Mouse (Mus musculus) myocyte (in vitro differentiated cells): ENCODE measurements around the gene Dgkq. TPM values are rescaled to one million over a fixed set of nuclear protein-coding genes. Genes with fewer than 3 reads are reported as not detected.

Experiments
- H3K27me3 ChIP-seq: one replicate; pipeline ENCODE4 v1.6.1; 2011; ENCODE audit not compliant: control insufficient read depth, insufficient read depth, insufficient read length
- H3K36me3 ChIP-seq: one replicate; pipeline ENCODE4 v1.6.1; 2011; ENCODE audit not compliant: control insufficient read depth, insufficient read depth
- H3K4me2 ChIP-seq: one replicate; pipeline ENCODE4 v1.6.1; 2011; ENCODE audit warnings: low read depth, control low read depth
- H3K4me3 ChIP-seq: one replicate; pipeline ENCODE4 v1.5.1; 2011; ENCODE audit warnings: mild to moderate bottlenecking, control low read depth, moderate library complexity
- H3K79me2 ChIP-seq: one replicate; pipeline ENCODE4 v1.6.1; 2011; ENCODE audit not compliant: control insufficient read depth, insufficient read depth
- H3ac ChIP-seq: one replicate; pipeline ENCODE4 v1.6.1; 2011; ENCODE audit not compliant: control insufficient read depth, insufficient read length
- CEBPB ChIP-seq: IDR thresholded peaks from 2 replicates; pipeline ENCODE4 v1.6.1; 2011; ENCODE audit warnings: mild to moderate bottlenecking, moderate library complexity; ENCODE audit not compliant: poor library complexity, insufficient read depth, severe bottlenecking
- E2F4 ChIP-seq: IDR thresholded peaks from one replicate; pipeline ENCODE4 v1.6.1; 2011; ENCODE audit warnings: mild to moderate bottlenecking, control low read depth, moderate library complexity; ENCODE audit not compliant: insufficient read depth
- MAX ChIP-seq: IDR thresholded peaks from one replicate; pipeline ENCODE4 v1.6.1; 2011; ENCODE audit warnings: low read depth, mild to moderate bottlenecking, control low read depth
- MYOD1 ChIP-seq, 3 experiments: IDR thresholded peaks; one replicate each; pipeline ENCODE4 v1.6.1; 2011; ENCODE audit warnings: control low read depth in 2 of 3, low read depth in 2 of 3, mild to moderate bottlenecking in 2 of 3, moderate library complexity in 1 of 3; ENCODE audit not compliant: insufficient read length in 2 of 3, control insufficient read depth in 1 of 3
- MYOG ChIP-seq, 3 experiments: IDR thresholded peaks; one replicate each; pipeline ENCODE4 v1.6.1; 2011; ENCODE audit warnings: control low read depth in 2 of 3, low read depth in 2 of 3, mild to moderate bottlenecking in 2 of 3; ENCODE audit not compliant: insufficient read length in 2 of 3, control insufficient read depth in 1 of 3, insufficient read depth in 1 of 3
- POLR2A ChIP-seq: IDR thresholded peaks from one replicate; pipeline ENCODE4 v1.6.1; 2011; ENCODE audit warnings: low read depth, mild to moderate bottlenecking, control low read depth, moderate library complexity; ENCODE audit not compliant: insufficient read length
- POLR2AphosphoS2 ChIP-seq: IDR thresholded peaks from one replicate; pipeline ENCODE4 v1.6.1; 2011; ENCODE audit warnings: low read depth, control low read depth; ENCODE audit not compliant: insufficient read length
- REST ChIP-seq: IDR thresholded peaks from one replicate; pipeline ENCODE4 v1.6.1; 2011; ENCODE audit warnings: mild to moderate bottlenecking, control low read depth, moderate library complexity; ENCODE audit not compliant: insufficient read depth, insufficient read length
- SRF ChIP-seq: IDR thresholded peaks from one replicate; pipeline ENCODE4 v1.6.1; 2011; ENCODE audit warnings: low read depth; ENCODE audit not compliant: control insufficient read depth, insufficient read length
- TCF12 ChIP-seq: IDR thresholded peaks from one replicate; pipeline ENCODE4 v1.6.1; 2011; ENCODE audit warnings: mild to moderate bottlenecking, control low read depth; ENCODE audit not compliant: poor library complexity, insufficient read depth, severe bottlenecking
- TCF3 ChIP-seq: IDR thresholded peaks from one replicate; pipeline ENCODE4 v1.6.1; 2011; ENCODE audit warnings: low read depth, control low read depth; ENCODE audit not compliant: insufficient read length
- USF1 ChIP-seq: IDR thresholded peaks from one replicate; pipeline ENCODE4 v1.6.1; 2011; ENCODE audit warnings: low read depth, mild to moderate bottlenecking, control low read depth, moderate library complexity
- polyA plus RNA-seq: library from polyadenylated mRNA; unstranded; fragments of >200 nt; fragmentation: generic; extraction: Trizol; gene quantifications from one replicate; pipeline ENCODE4 v1.2.1, GENCODE M21; 2012; ENCODE audit warnings: missing spikeins

The Dgkq gene
- polyA plus RNA-seq, 1 experiment: 4.3 TPM

DNA sequence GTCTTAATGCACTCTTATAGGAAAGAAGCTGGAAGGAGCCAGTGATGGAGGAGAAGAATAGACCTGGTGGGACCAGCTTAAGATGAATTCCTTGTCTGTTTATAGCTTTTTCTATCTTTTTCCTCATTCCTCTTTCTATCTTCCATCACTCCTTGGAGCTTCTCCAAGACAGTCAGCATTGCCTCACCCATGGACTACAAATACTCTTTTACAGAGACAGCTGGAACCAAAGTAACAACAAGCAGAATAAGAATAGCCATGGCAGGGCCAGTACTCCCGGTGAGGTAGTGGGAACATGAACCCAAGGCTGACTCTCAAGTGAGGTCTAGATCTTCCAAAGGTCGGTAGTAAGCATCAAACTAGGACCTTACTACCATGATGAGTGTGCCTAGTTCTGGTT, 43.6 kb upstream of the Dgkq start:
- Histone ChIP-seq H3K4me3 (no peak overlapping the region), H3ac (no peak overlapping the region), H3K27me3 (no peaks in the 10 kb centered on the region), H3K79me2 (no peaks in the 10 kb centered on the region), H3K36me3 (no peaks in the 10 kb centered on the region), H3K4me2 (no peak overlapping the region)
- no peak for TF ChIP-seq USF1
- TF ChIP-seq MYOG (IDR thresholded peaks at IDR 0.05; ENCODE audit: control insufficient read depth in 1 of 3, insufficient read depth in 1 of 3, insufficient read length in 2 of 3, low read depth in 2 of 3): peak in 1 of 3 experiments; percentile 68

DNA sequence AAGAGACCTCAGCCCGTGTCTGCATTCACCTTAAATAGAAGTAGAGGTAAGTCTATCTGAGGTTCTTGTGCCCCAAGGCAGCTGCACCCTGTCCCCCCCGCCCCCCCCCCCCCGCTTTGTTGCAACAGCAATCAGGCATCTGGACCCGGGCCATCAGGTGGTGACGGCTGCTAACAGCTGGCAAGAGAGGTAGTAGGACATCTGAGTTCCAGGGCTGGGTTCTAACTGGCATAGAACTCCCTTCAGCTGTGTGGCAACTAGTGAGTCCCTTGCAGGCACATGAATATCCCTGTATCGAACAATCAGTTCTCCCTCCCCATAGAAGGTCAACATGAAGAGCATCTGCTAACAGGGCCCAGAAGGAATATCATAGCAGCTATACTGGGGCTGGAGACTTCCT, 42.5 kb upstream of the Dgkq start:
- no peaks in the 10 kb centered on the region for H3K79me2 ChIP-seq
- H3K36me3 ChIP-seq: no peaks in the 10 kb centered on the region
- H3K27me3 ChIP-seq: no peaks in the 10 kb centered on the region
- TF ChIP-seq CEBPB (no peak), SRF (no peak), MYOD1 (IDR thresholded peaks at IDR 0.05; ENCODE audit: control insufficient read depth in 1 of 3, insufficient read length in 2 of 3, low read depth in 2 of 3) (peak in 1 of 3 experiments; percentile 75)
- H3K4me2 ChIP-seq: no peak overlapping the region
- no peak overlapping the region for H3K4me3 ChIP-seq
- H3ac ChIP-seq: no peak overlapping the region

- H3ac ChIP-seq: no peak overlapping the region
- no peak overlapping the region for H3K4me2 ChIP-seq
- H3K27me3 ChIP-seq: no peaks in the 10 kb centered on the region
- no peaks in the 10 kb centered on the region for H3K79me2 ChIP-seq
- no peak overlapping the region for H3K4me3 ChIP-seq
- H3K36me3 ChIP-seq: peaks cover 6% of the 10 kb centered on the region
- TF ChIP-seq USF1: no peak
- no peak for TF ChIP-seq MAX
- no peak for TF ChIP-seq E2F4
- TF ChIP-seq TCF12: peak; percentile 60
- no peak for TF ChIP-seq CEBPB
- TF ChIP-seq MYOD1 (IDR thresholded peaks at IDR 0.05; ENCODE audit: control insufficient read depth in 1 of 3, insufficient read length in 2 of 3, low read depth in 2 of 3): peak; percentile 38 to 88 (median 71)
- no peak for TF ChIP-seq REST
- peak; percentile 32 for TF ChIP-seq POLR2A
- TF ChIP-seq MYOG (IDR thresholded peaks at IDR 0.05; ENCODE audit: control insufficient read depth in 1 of 3, insufficient read depth in 1 of 3, insufficient read length in 2 of 3, low read depth in 2 of 3): peak in 2 of 3 experiments; percentile 77 to 96
- TF ChIP-seq TCF3: no peak
- TF ChIP-seq SRF: no peak
- peak; percentile 57 for TF ChIP-seq POLR2AphosphoS2
Observed at GRCm38 (mm10) chr5:108708981-108709731, 39.7 kb upstream of the Dgkq start.

DNA sequence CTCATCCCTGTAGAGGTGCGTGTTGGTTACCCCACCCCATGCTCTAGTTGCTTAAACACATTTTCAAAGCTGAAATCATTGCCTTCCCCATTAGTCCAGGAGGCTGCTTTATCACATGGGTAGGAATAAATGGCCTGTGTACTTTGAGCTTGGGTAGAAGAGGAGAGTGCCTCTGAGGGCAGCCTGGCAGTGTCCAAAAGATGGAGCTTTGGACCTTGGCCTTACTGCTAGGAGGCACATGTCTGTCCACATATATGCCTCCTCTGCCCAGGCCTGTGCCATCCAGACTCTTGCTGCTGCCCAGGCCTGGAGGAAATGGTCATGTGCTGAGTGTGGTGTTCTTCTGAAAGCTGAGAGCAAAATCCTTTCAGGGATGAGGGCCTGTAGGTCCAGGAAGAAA, 38.9 kb upstream of the Dgkq start:
- H3K79me2 ChIP-seq: no peaks in the 10 kb centered on the region
- H3K36me3 ChIP-seq: peaks cover 6% of the 10 kb centered on the region
- TF ChIP-seq SRF: no peak
- TF ChIP-seq TCF12: no peak
- TF ChIP-seq POLR2A: no peak
- TF ChIP-seq MYOG (IDR thresholded peaks at IDR 0.05; ENCODE audit: control insufficient read depth in 1 of 3, insufficient read depth in 1 of 3, insufficient read length in 2 of 3, low read depth in 2 of 3): no peak
- TF ChIP-seq MYOD1 (IDR thresholded peaks at IDR 0.05; ENCODE audit: control insufficient read depth in 1 of 3, insufficient read length in 2 of 3, low read depth in 2 of 3): no peak
- TF ChIP-seq REST: no peak
- no peak for TF ChIP-seq USF1
- TF ChIP-seq POLR2AphosphoS2: no peak
- TF ChIP-seq CEBPB: no peak
- TF ChIP-seq E2F4: no peak
- TF ChIP-seq TCF3: no peak
- no peak for TF ChIP-seq MAX
- H3ac ChIP-seq: no peak overlapping the region
- no peak overlapping the region for H3K4me2 ChIP-seq
- H3K27me3 ChIP-seq: no peaks in the 10 kb centered on the region
- no peak overlapping the region for H3K4me3 ChIP-seq

DNA sequence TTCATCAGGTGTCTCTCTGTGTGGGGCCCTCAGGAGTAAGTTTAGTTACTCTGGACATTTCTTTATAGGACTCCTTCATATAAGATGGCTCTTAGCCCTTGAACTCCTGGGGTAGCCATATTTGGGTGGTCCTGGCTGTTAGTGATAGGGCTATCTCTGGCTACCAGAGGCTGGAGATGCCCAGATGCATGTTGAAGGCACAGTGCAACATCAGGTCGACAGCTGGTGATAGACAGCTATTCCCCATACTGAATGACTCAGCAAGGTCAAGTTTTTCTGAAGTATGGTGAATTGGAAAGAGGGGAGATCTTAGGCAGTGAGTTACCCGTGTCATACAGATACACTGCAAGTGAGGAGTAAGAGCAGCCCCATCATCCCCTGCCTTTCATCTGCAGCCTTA, 38.3 kb upstream of the Dgkq start:
- no peak overlapping the region for H3ac ChIP-seq
- H3K27me3 ChIP-seq: no peaks in the 10 kb centered on the region
- no peak overlapping the region for H3K4me3 ChIP-seq
- no peaks in the 10 kb centered on the region for H3K79me2 ChIP-seq
- no peak overlapping the region for H3K4me2 ChIP-seq
- TF ChIP-seq MAX (no peak), USF1 (no peak), E2F4 (no peak), CEBPB (no peak), TCF12 (no peak), MYOG (IDR thresholded peaks at IDR 0.05; ENCODE audit: control insufficient read depth in 1 of 3, insufficient read depth in 1 of 3, insufficient read length in 2 of 3, low read depth in 2 of 3) (no peak), POLR2AphosphoS2 (no peak), REST (no peak)
- H3K36me3 ChIP-seq: peaks cover 6% of the 10 kb centered on the region
